8 mouse cellular contexts compared by ENCODE assay signal in genomic region chr17:87672677-87673286, GRCm38 (mm10). TPM values are rescaled to one million over a fixed set of nuclear protein-coding genes. Genes with fewer than 3 reads are reported as not detected.
DNase-seq lines count a peak whose midpoint lies in the region; ATAC-seq lines count a peak whose summit lies in the region.

No protein-coding gene starts in this region.

- peak; percentile 46 for ATAC-seq in frontal cortex, adult (ENCODE audit: low TSS enrichment)
- ATAC-seq in CD4-positive, CD25-positive, alpha-beta regulatory T cell, adult 4 months, result peak; percentile 66
- peak; percentile 74 for ATAC-seq in hindbrain, embryonic 11.5 days (ENCODE audit: low FRiP score)
- ATAC-seq in liver, embryonic 16.5 days (ENCODE audit: low read depth), result peak; percentile 55
- peak; percentile 67 for ATAC-seq in neural tube, embryonic 13.5 days (ENCODE audit: low read depth)

- no peaks in the 10 kb centered on the region for H3K27me3 ChIP-seq in hindbrain, embryonic 11.5 days (ENCODE audit: control insufficient read depth, insufficient read depth, low read length)
- H3K27me3 ChIP-seq in liver, embryonic 16.5 days (ENCODE audit: control insufficient read depth, insufficient read depth, low read depth, low read length), result no peaks in the 10 kb centered on the region
- H3K27me3 ChIP-seq in neural tube, embryonic 13.5 days, result no peaks in the 10 kb centered on the region

- H3K9ac ChIP-seq in hindbrain, embryonic 11.5 days (ENCODE audit: low read depth, low read length), result peak overlapping the region; percentile 88
- peak overlapping the region; percentile 82 for H3K9ac ChIP-seq in liver, embryonic 16.5 days (ENCODE audit: low read depth, low read length)
- peak overlapping the region; percentile 84 for H3K9ac ChIP-seq in neural tube, embryonic 13.5 days

- H3K4me2 ChIP-seq in hindbrain, embryonic 11.5 days (replicated peaks; ENCODE audit: low read depth, low read length), result peak overlapping the region; percentile 88
- H3K4me2 ChIP-seq in liver, embryonic 16.5 days (ENCODE audit: low read depth, low read length), result peak overlapping the region; percentile 90
- peak overlapping the region; percentile 86 for H3K4me2 ChIP-seq in neural tube, embryonic 13.5 days

- no peaks in the 10 kb centered on the region for H3K36me3 ChIP-seq in hindbrain, embryonic 11.5 days (ENCODE audit: control insufficient read depth, insufficient read depth, low read length)
- no peaks in the 10 kb centered on the region for H3K36me3 ChIP-seq in liver, embryonic 16.5 days (ENCODE audit: control insufficient read depth, insufficient read depth)
- no peaks in the 10 kb centered on the region for H3K36me3 ChIP-seq in neural tube, embryonic 13.5 days

- WGBS in hindbrain, embryonic 11.5 days, result under 1% methylated on average over 54 of the region's 54 CpGs
- under 1% methylated on average over 53 of the region's 54 CpGs for WGBS in liver, embryonic 16.5 days (ENCODE audit: insufficient replicate concordance)
- WGBS in neural tube, embryonic 13.5 days, result under 1% methylated on average over 53 of the region's 54 CpGs

- H3K9me3 ChIP-seq in hindbrain, embryonic 11.5 days (ENCODE audit: control insufficient read depth, low read length), result no peaks in the 10 kb centered on the region
- no peaks in the 10 kb centered on the region for H3K9me3 ChIP-seq in liver, embryonic 16.5 days (replicated peaks; ENCODE audit: control insufficient read depth, low read length)
- no peaks in the 10 kb centered on the region for H3K9me3 ChIP-seq in neural tube, embryonic 13.5 days

- H3K27ac ChIP-seq in hindbrain, embryonic 11.5 days (ENCODE audit: low read depth, low read length), result peak overlapping the region; percentile 62; the same call in 1 of the 2 replicates
- H3K27ac ChIP-seq in liver, embryonic 16.5 days (ENCODE audit: low read length), result peak overlapping the region; percentile 67
- peak overlapping the region; percentile 85 for H3K27ac ChIP-seq in neural tube, embryonic 13.5 days (replicated peaks)

- DNase-seq in frontal cortex, postnatal 14 days (ENCODE audit: low spot score in 2 of 2), result no peak
- peak; percentile 52 for DNase-seq in embryo, embryonic 11 days
- DNase-seq in hindbrain, embryonic 11.5 days (ENCODE audit: low spot score), result peak; percentile 56
- no peak for DNase-seq in layer of hippocampus, adult 11-12 months (ENCODE audit: low spot score)

- no peaks in the 10 kb centered on the region for H3K4me1 ChIP-seq in hindbrain, embryonic 11.5 days (replicated peaks; ENCODE audit: control insufficient read depth, insufficient read depth, low read length)
- H3K4me1 ChIP-seq in liver, embryonic 16.5 days (ENCODE audit: control insufficient read depth, low read depth, low read length), result peaks cover 17% of the 10 kb centered on the region
- H3K4me1 ChIP-seq in neural tube, embryonic 13.5 days (replicated peaks), result peaks cover 28% of the 10 kb centered on the region

- peak overlapping the region; percentile 90 for H3K4me3 ChIP-seq in hindbrain, embryonic 11.5 days (ENCODE audit: low read depth, low read length)
- H3K4me3 ChIP-seq in liver, embryonic 16.5 days (ENCODE audit: low read depth, low read length), result peak overlapping the region; percentile 88
- peak overlapping the region; percentile 78 for H3K4me3 ChIP-seq in neural tube, embryonic 13.5 days

RNA-seq across cellular contexts. Expression of gene Msh2, which starts 0.7 kb away (rescaled TPM):
- polyA plus RNA-seq in CD4-positive, CD25-positive, alpha-beta regulatory T cell, adult 4 months (2017; shearing (Covaris generic)), result 10 to 100 TPM; 51.3 to 60.5 TPM
- 76.8 and 84.1 TPM in 2 replicates for polyA plus RNA-seq in hindbrain, embryonic 11.5 days (2014; fragmentation: Nextera tagmentation; extraction: Ambion mirVana)
- polyA plus RNA-seq in liver, embryonic 16.5 days (2015; fragmentation: Nextera tagmentation; extraction: Ambion mirVana), result 23.3 and 25.9 TPM in 2 replicates
- 62.0 and 71.8 TPM in 2 replicates for polyA plus RNA-seq in neural tube, embryonic 13.5 days (2015; fragmentation: Nextera tagmentation; extraction: Ambion mirVana)

RNA-seq across cellular contexts. Expression of gene Epcam, which starts 37.0 kb away (rescaled TPM):
- 1 to 10 TPM; 1.5 to 3.6 TPM for polyA plus RNA-seq in CD4-positive, CD25-positive, alpha-beta regulatory T cell, adult 4 months (2017; shearing (Covaris generic))
- 23.5 and 28.2 TPM in 2 replicates for polyA plus RNA-seq in hindbrain, embryonic 11.5 days (2014; fragmentation: Nextera tagmentation; extraction: Ambion mirVana)
- polyA plus RNA-seq in liver, embryonic 16.5 days (2015; fragmentation: Nextera tagmentation; extraction: Ambion mirVana), result 1.0 and 8.1 TPM in 2 replicates
- 3.0 and 6.9 TPM in 2 replicates for polyA plus RNA-seq in neural tube, embryonic 13.5 days (2015; fragmentation: Nextera tagmentation; extraction: Ambion mirVana)

Comparison
In these comparisons a context has a peak if more than half of its experiments do, and no peak if none do; other contexts are left out.
1. DNase-seq: peak in embryo, embryonic 11 days (single experiment) and hindbrain, embryonic 11.5 days (single experiment); none in frontal cortex, postnatal 14 days (0 of 2) and layer of hippocampus, adult 11-12 months (single experiment).
2. Peak in every context shown above with its lines, with median percentiles within 50 percentile points of each other: ATAC-seq, H3K27ac ChIP-seq, H3K4me2 ChIP-seq, H3K4me3 ChIP-seq and H3K9ac ChIP-seq.